Mouse (Mus musculus): ENCODE measurements around the gene Cdcp1. TPM values are rescaled to one million over a fixed set of nuclear protein-coding genes. Genes with fewer than 3 reads are reported as not detected.
A peak's percentile ranks its signal among the peaks of the same experiment; 100 is the strongest.

Gene Cdcp1
- total RNA-seq, 1 experiment, result 3.3 TPM

DNA sequence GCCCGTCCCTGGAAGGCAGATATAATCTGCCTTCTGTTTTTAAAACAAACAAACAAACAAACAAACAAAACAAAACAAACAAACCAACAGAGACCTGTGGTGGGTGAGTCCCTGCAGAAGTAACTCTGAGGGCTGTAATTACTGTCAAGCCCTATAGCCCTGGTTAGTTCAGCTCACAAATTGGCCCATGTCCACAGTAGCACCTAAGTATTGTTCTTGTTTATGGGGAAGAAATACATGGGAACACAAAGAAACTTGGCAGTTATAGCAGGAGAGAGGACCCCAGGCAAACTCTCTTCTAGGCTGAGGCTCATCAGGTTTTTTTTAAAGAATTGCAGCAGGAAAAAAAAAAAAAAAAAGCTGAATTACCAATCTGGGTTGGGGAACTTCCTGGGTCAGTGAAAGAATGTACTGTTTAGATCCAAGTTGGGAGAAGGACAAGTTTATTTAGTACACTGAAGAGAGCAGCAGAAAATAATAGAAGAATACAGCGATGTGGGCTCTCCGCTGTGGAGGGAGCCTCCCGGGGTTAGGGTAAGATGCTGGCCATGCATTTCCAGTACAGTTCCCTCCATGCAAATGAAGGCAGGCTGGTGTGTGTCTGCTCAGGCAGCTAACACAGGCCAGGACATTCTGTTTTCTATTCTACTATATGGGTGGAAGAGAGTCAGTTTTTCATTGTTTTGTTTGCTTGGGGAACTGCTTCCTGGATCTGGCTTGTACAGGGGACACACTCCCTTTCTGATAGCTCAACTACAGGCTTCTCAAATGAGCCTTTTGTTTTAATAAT is 22.6 kb upstream of the Cdcp1 start:
- no peak for DNase-seq (ENCODE audit: low read depth, low spot score)
- H3K9ac ChIP-seq (ENCODE audit: insufficient read depth, low read depth, low read length, poor library complexity, severe bottlenecking), result no peak overlapping the region
- TF ChIP-seq ZC3H11A (IDR thresholded peaks at IDR 0.05; ENCODE audit: borderline replicate concordance, low read depth, low read length) (no peak), ZNF384 (IDR thresholded peaks at IDR 0.05; ENCODE audit: low read depth, low read length) (0 out of 2 replicates have a peak, but pooled peaks have one; percentile 18)
- H3K4me1 ChIP-seq (ENCODE audit: control insufficient read depth in 2 of 2, insufficient read depth in 2 of 2, low read length in 2 of 2, poor library complexity in 1 of 2), result peaks cover 0 to 6% of the 10 kb centered on the region in 2 experiments; a peak in 1 of 4 replicates
- in situ Hi-C loops (cut with MboI; ENCODE audit: low sequenced_read_pairs in 2 of 2, unreplicated experiment in 2 of 2), result no loop called here
- H3K27ac ChIP-seq (ENCODE audit: insufficient read depth, low read depth, low read length, poor library complexity, severe bottlenecking), result no peak overlapping the region
- no peaks in the 10 kb centered on the region for H3K36me3 ChIP-seq (ENCODE audit: control insufficient read depth, insufficient read depth, low read length, poor library complexity, severe bottlenecking)
- H3K9me3 ChIP-seq (ENCODE audit: control insufficient read depth, insufficient read depth, low read depth, low read length), result no peaks in the 10 kb centered on the region
- H3K4me3 ChIP-seq (ENCODE audit: insufficient read depth in 1 of 2, low read depth in 1 of 2, low read length in 2 of 2, poor library complexity in 1 of 2, severe bottlenecking in 1 of 2), result no peak overlapping the region

DNA sequence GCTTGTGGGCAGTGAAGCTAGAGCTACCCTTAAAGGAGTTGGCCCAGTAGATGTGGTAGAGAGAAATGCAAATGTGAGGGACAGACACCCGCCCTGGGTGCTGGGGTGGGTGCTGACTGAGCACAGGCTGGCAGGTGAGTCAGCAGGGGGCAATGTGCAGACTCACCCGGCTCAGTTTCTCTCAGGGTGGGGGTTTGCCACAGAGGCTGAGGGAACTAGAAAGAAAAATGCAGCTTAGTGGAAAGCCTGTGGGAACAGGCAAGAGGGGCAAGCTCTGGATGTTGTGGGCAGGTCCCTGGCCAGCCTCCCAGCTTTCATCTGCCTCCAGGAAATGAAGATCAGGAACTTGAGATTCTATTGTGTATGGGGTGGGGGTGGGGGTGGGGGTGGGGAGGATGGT is 21.9 kb upstream of the Cdcp1 start:
- TF ChIP-seq HCFC1 (IDR thresholded peaks at IDR 0.05; ENCODE audit: borderline replicate concordance, insufficient read depth, low read length) (no peak), MAFK (IDR thresholded peaks at IDR 0.05; ENCODE audit: insufficient read depth, low read depth, low read length) (no peak), CHD2 (IDR thresholded peaks at IDR 0.05; ENCODE audit: low read depth, low read length) (no peak), ZC3H11A (IDR thresholded peaks at IDR 0.05; ENCODE audit: borderline replicate concordance, low read depth, low read length) (no peak), ZNF384 (IDR thresholded peaks at IDR 0.05; ENCODE audit: low read depth, low read length) (no peak)
- Histone ChIP-seq H3K27ac (ENCODE audit: insufficient read depth, low read depth, low read length, poor library complexity, severe bottlenecking) (no peak overlapping the region), H3K4me1 (ENCODE audit: control insufficient read depth in 2 of 2, insufficient read depth in 2 of 2, low read length in 2 of 2, poor library complexity in 1 of 2) (peaks cover 0 to 6% of the 10 kb centered on the region in 2 experiments; a peak in 1 of 4 replicates), H3K36me3 (ENCODE audit: control insufficient read depth, insufficient read depth, low read length, poor library complexity, severe bottlenecking) (no peaks in the 10 kb centered on the region), H3K4me3 (ENCODE audit: insufficient read depth in 1 of 2, low read depth in 1 of 2, low read length in 2 of 2, poor library complexity in 1 of 2, severe bottlenecking in 1 of 2) (no peak overlapping the region), H3K9me3 (ENCODE audit: control insufficient read depth, insufficient read depth, low read depth, low read length) (no peaks in the 10 kb centered on the region), H3K9ac (ENCODE audit: insufficient read depth, low read depth, low read length, poor library complexity, severe bottlenecking) (no peak overlapping the region)
- DNase-seq (ENCODE audit: low read depth, low spot score), result no peak
- in situ Hi-C loops (cut with MboI; ENCODE audit: low sequenced_read_pairs in 2 of 2, unreplicated experiment in 2 of 2), result no loop called here

DNA sequence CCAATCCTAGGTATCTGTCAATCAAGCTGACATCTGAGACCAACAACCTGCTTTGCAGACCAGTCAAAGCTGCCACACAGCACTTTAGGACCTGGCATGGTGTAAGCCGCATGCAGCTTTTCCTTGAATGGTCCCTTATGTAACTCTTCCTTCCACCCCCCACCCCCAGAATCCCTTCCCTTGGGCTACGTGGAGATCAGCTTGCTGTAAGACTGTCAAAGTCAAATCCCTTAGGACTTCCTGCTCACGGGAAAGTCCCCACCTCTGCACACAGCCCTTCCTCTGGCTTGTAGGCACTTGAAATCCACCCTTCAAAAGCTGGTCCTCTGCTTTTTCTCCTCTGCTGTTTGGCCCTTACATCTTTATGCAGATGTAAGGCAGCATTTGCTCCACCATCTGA is 19.8 kb upstream of the Cdcp1 start:
- Histone ChIP-seq H3K9me3 (ENCODE audit: control insufficient read depth, insufficient read depth, low read depth, low read length) (no peaks in the 10 kb centered on the region), H3K36me3 (ENCODE audit: control insufficient read depth, insufficient read depth, low read length, poor library complexity, severe bottlenecking) (no peaks in the 10 kb centered on the region), H3K27ac (ENCODE audit: insufficient read depth, low read depth, low read length, poor library complexity, severe bottlenecking) (no peak overlapping the region), H3K4me1 (ENCODE audit: control insufficient read depth in 2 of 2, insufficient read depth in 2 of 2, low read length in 2 of 2, poor library complexity in 1 of 2) (peaks cover 0 to 6% of the 10 kb centered on the region in 2 experiments; a peak in 1 of 4 replicates), H3K9ac (ENCODE audit: insufficient read depth, low read depth, low read length, poor library complexity, severe bottlenecking) (no peak overlapping the region), H3K4me3 (ENCODE audit: insufficient read depth in 1 of 2, low read depth in 1 of 2, low read length in 2 of 2, poor library complexity in 1 of 2, severe bottlenecking in 1 of 2) (no peak overlapping the region)
- DNase-seq (ENCODE audit: low read depth, low spot score), result no peak
- in situ Hi-C loops (cut with MboI; ENCODE audit: low sequenced_read_pairs in 2 of 2, unreplicated experiment in 2 of 2), result no loop called here
- TF ChIP-seq MAFK (IDR thresholded peaks at IDR 0.05; ENCODE audit: insufficient read depth, low read depth, low read length) (no peak), HCFC1 (IDR thresholded peaks at IDR 0.05; ENCODE audit: borderline replicate concordance, insufficient read depth, low read length) (no peak), ZNF384 (IDR thresholded peaks at IDR 0.05; ENCODE audit: low read depth, low read length) (no peak), CHD2 (IDR thresholded peaks at IDR 0.05; ENCODE audit: low read depth, low read length) (no peak), ZC3H11A (IDR thresholded peaks at IDR 0.05; ENCODE audit: borderline replicate concordance, low read depth, low read length) (no peak)

DNA sequence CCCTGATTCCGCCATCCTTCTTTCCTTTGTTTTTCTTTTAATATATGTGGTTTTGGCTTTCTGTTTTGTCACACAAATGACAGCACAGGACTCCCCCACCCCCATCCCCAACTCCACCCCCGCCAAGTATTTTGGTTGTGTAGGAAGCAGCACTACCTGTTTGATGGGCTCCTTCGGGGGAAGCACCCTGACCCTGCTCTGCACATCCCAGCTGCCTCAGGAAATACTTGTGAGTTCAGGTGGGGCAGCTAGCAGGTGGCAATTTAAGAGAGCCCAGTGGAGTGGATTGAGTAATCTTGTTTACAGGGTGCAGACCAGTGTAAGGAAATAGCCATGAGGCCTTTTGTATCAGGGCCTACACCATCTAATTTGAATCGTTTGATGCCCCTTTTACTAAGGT is 14.0 kb upstream of the Cdcp1 start:
- Histone ChIP-seq H3K4me1 (ENCODE audit: control insufficient read depth in 2 of 2, insufficient read depth in 2 of 2, low read length in 2 of 2, poor library complexity in 1 of 2) (no peaks in the 10 kb centered on the region), H3K9me3 (ENCODE audit: control insufficient read depth, insufficient read depth, low read depth, low read length) (no peaks in the 10 kb centered on the region), H3K36me3 (ENCODE audit: control insufficient read depth, insufficient read depth, low read length, poor library complexity, severe bottlenecking) (no peaks in the 10 kb centered on the region), H3K9ac (ENCODE audit: insufficient read depth, low read depth, low read length, poor library complexity, severe bottlenecking) (no peak overlapping the region), H3K4me3 (ENCODE audit: insufficient read depth in 1 of 2, low read depth in 1 of 2, low read length in 2 of 2, poor library complexity in 1 of 2, severe bottlenecking in 1 of 2) (no peak overlapping the region), H3K27ac (ENCODE audit: insufficient read depth, low read depth, low read length, poor library complexity, severe bottlenecking) (no peak overlapping the region)
- in situ Hi-C loops (cut with MboI; ENCODE audit: low sequenced_read_pairs in 2 of 2, unreplicated experiment in 2 of 2), result no loop called here
- no peak for TF ChIP-seq CHD2 (IDR thresholded peaks at IDR 0.05; ENCODE audit: low read depth, low read length)
- TF ChIP-seq MAFK (IDR thresholded peaks at IDR 0.05; ENCODE audit: insufficient read depth, low read depth, low read length), result no peak
- no peak for TF ChIP-seq HCFC1 (IDR thresholded peaks at IDR 0.05; ENCODE audit: borderline replicate concordance, insufficient read depth, low read length)
- no peak for TF ChIP-seq ZNF384 (IDR thresholded peaks at IDR 0.05; ENCODE audit: low read depth, low read length)
- TF ChIP-seq ZC3H11A (IDR thresholded peaks at IDR 0.05; ENCODE audit: borderline replicate concordance, low read depth, low read length), result no peak
- DNase-seq (ENCODE audit: low read depth, low spot score), result no peak
